Mouse (Mus musculus): ENCODE measurements around the gene Rnf39.

DNA sequence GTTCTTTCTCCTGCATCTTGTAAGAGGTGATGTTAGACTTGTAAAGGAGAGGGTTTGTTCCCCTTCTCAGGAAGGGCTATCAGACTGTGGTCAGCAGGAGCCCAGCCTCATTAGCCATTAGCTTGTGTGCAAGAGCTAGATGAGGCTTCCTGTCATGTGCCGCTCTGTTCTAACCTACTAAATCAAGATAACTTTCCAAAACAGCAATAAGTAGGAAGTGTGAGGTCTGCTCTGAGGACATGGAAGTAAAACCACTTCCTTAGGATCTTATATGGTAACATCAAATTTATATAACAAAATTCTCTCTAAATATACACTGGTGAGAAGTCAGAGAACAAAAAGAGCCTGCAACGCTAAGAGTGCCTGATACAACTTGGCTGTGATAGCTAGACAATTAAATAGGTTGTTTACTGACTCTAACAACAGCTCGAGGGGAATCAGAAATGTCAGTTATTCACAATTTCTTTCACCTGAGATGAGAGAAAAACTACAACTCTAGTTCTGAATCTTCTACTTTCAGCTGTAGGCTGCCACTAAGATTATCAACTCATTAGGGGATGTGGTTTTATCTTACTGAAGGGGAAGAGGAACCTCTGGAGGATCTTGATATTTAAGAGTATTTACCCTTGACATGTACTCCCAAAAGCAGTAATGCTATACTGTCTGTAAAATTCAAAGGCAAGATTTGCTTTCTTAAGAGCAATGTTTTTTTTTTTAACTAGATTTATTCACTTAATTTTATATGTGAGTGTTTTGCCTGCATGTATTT lies 49.8 kb downstream of the Rnf39 start:
- TF ChIP-seq GATA1 (IDR thresholded peaks at IDR 0.05; ENCODE audit: low read length) = no peak
- no peak for TF ChIP-seq TAL1 (IDR thresholded peaks at IDR 0.05; ENCODE audit: low read length)

Measured in erythroblast, embryonic 14.5 days (primary cell).